16 mouse cellular contexts compared by ENCODE assay signal in the genomic region with DNA sequence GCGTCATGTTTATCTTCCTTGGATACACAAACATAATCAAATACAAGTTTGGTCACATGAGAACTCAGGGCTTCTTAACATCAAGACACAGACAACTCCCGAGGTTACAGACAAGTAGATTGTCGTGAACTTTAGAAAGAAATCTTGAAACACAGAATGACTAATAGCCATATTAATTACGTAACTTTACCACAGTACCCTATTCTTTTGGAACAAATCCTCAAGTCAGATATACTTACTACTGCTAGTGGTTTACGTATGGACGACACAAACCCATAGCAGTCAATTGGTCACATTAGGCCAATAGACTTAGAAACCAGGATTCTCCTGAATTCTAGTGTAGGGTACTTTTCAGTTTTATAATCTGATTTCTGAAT. TPM values are rescaled to one million over a fixed set of nuclear protein-coding genes. Genes with fewer than 3 reads are reported as not detected.
DNase-seq lines count a peak whose midpoint lies in the region; ATAC-seq and TF ChIP-seq lines count a peak whose summit lies in the region.
"Had no signal": no experiment of that assay in that cellular context is flagged by ENCODE, and none has a peak within 500 bp of the region (broad histone marks: within the 10 kb centered on the region; RNA-seq: fewer than 3 reads in every experiment).

No protein-coding gene starts in this region.

- H3K4me3 ChIP-seq in forebrain, embryonic 10.5 days = no peak overlapping the region
- H3K4me3 ChIP-seq in forebrain, postnatal 0 days (ENCODE audit: low read depth, low read length) = no peak overlapping the region
- no peak overlapping the region for H3K4me3 ChIP-seq in hindbrain, embryonic 12.5 days
- H3K4me3 ChIP-seq in hindbrain, postnatal 0 days (ENCODE audit: low read length) = no peak overlapping the region
- no peak overlapping the region for H3K4me3 ChIP-seq in midbrain, embryonic 15.5 days
- H3K4me3 ChIP-seq: liver, embryonic 12.5 days had no signal

- H3K27me3 ChIP-seq in forebrain, embryonic 10.5 days (ENCODE audit: poor library complexity, severe bottlenecking) = no peaks in the 10 kb centered on the region
- H3K27me3 ChIP-seq in forebrain, postnatal 0 days (ENCODE audit: insufficient read depth, low read length) = no peaks in the 10 kb centered on the region
- no peaks in the 10 kb centered on the region for H3K27me3 ChIP-seq in hindbrain, embryonic 12.5 days
- H3K27me3 ChIP-seq in hindbrain, postnatal 0 days (ENCODE audit: insufficient read depth, low read length) = no peaks in the 10 kb centered on the region
- no peaks in the 10 kb centered on the region for H3K27me3 ChIP-seq in midbrain, embryonic 15.5 days (replicated peaks)
- H3K27me3 ChIP-seq: liver, embryonic 12.5 days had no signal

- no peak for TF ChIP-seq CTCF in forebrain, postnatal 0 days (IDR thresholded peaks at IDR 0.05; ENCODE audit: low read depth)
- TF ChIP-seq CTCF in hindbrain, postnatal 0 days (IDR thresholded peaks at IDR 0.05; ENCODE audit: low read depth) = no peak

- ATAC-seq in forebrain, postnatal 0 days = no peak
- no peak for ATAC-seq in hindbrain, embryonic 12.5 days (ENCODE audit: low FRiP score)
- ATAC-seq in hindbrain, postnatal 0 days = no peak
- ATAC-seq in granulocyte monocyte progenitor cell, adult 5-6 weeks (replicated peaks; ENCODE audit: poor library complexity, severe bottlenecking) = peak; percentile 87
- no peak for ATAC-seq in midbrain, embryonic 15.5 days (replicated peaks)
- ATAC-seq: liver, embryonic 12.5 days had no signal

- no peak overlapping the region for H3K4me2 ChIP-seq in forebrain, postnatal 0 days (ENCODE audit: low read depth)
- no peak overlapping the region for H3K4me2 ChIP-seq in hindbrain, embryonic 12.5 days (replicated peaks)
- no peak overlapping the region for H3K4me2 ChIP-seq in hindbrain, postnatal 0 days (ENCODE audit: low read depth, low read length)
- H3K4me2 ChIP-seq in midbrain, embryonic 15.5 days = no peak overlapping the region

- DNase-seq in forebrain, embryonic 10.5 days (ENCODE audit: extremely low spot score, low spot score) = no peak
- DNase-seq in forebrain, postnatal 0 days = no peak
- DNase-seq in hindbrain, postnatal 0 days (ENCODE audit: low spot score) = no peak
- peak; percentile 62 for DNase-seq in 416B (ENCODE audit: low read depth)
- no peak for DNase-seq in right cerebral cortex, adult 2 months (ENCODE audit: low spot score in 2 of 2)
- DNase-seq: adrenal gland, adult 8-10 months; cerebellum, postnatal 36 days; kidney, postnatal 14 days; thymus, postnatal 25 days had no signal

- peaks cover 60% of the 10 kb centered on the region for H3K4me1 ChIP-seq in forebrain, embryonic 10.5 days
- 0 out of 2 replicates have a peak, but pooled peaks cover 6% of the 10 kb centered on the region for H3K4me1 ChIP-seq in forebrain, postnatal 0 days (ENCODE audit: insufficient read depth)
- peaks cover 20% of the 10 kb centered on the region; the same call in 1 of the 2 replicates for H3K4me1 ChIP-seq in hindbrain, embryonic 12.5 days
- H3K4me1 ChIP-seq in hindbrain, postnatal 0 days (ENCODE audit: insufficient read depth, low read length) = no peaks in the 10 kb centered on the region
- H3K4me1 ChIP-seq in midbrain, embryonic 15.5 days = 0 out of 2 replicates have a peak, but pooled peaks cover under 1% of the 10 kb centered on the region

- H3K27ac ChIP-seq in forebrain, embryonic 10.5 days = peak overlapping the region; percentile 60; the same call in 1 of the 2 replicates
- H3K27ac ChIP-seq in forebrain, postnatal 0 days (ENCODE audit: low read depth, low read length) = no peak overlapping the region
- H3K27ac ChIP-seq in hindbrain, embryonic 12.5 days = peak overlapping the region; percentile 73
- H3K27ac ChIP-seq in hindbrain, postnatal 0 days = no peak overlapping the region
- H3K27ac ChIP-seq in midbrain, embryonic 15.5 days = no peak overlapping the region
- H3K27ac ChIP-seq: liver, embryonic 12.5 days had no signal

- H3K9me3 ChIP-seq in forebrain, embryonic 10.5 days = no peaks in the 10 kb centered on the region
- no peaks in the 10 kb centered on the region for H3K9me3 ChIP-seq in forebrain, postnatal 0 days (ENCODE audit: low read length)
- H3K9me3 ChIP-seq in hindbrain, embryonic 12.5 days (replicated peaks) = no peaks in the 10 kb centered on the region
- H3K9me3 ChIP-seq in hindbrain, postnatal 0 days (ENCODE audit: low read length) = no peaks in the 10 kb centered on the region
- no peaks in the 10 kb centered on the region for H3K9me3 ChIP-seq in midbrain, embryonic 15.5 days
- H3K9me3 ChIP-seq: liver, embryonic 12.5 days had no signal

- H3K36me3 ChIP-seq in forebrain, embryonic 10.5 days (replicated peaks) = no peaks in the 10 kb centered on the region
- H3K36me3 ChIP-seq in forebrain, postnatal 0 days (ENCODE audit: insufficient read depth) = no peaks in the 10 kb centered on the region
- no peaks in the 10 kb centered on the region for H3K36me3 ChIP-seq in hindbrain, embryonic 12.5 days
- no peaks in the 10 kb centered on the region for H3K36me3 ChIP-seq in hindbrain, postnatal 0 days (ENCODE audit: insufficient read depth, low read length)
- no peaks in the 10 kb centered on the region for H3K36me3 ChIP-seq in midbrain, embryonic 15.5 days (replicated peaks)
- H3K36me3 ChIP-seq: liver, embryonic 12.5 days had no signal

- no peak overlapping the region for H3K9ac ChIP-seq in forebrain, postnatal 0 days
- H3K9ac ChIP-seq in hindbrain, embryonic 12.5 days = no peak overlapping the region
- no peak overlapping the region for H3K9ac ChIP-seq in hindbrain, postnatal 0 days (replicated peaks; ENCODE audit: low read length)
- H3K9ac ChIP-seq in midbrain, embryonic 15.5 days = no peak overlapping the region
- H3K9ac ChIP-seq: liver, embryonic 12.5 days had no signal

- WGBS in forebrain, embryonic 10.5 days = 85% methylated on average over 6 of the region's 6 CpGs
- 90% methylated on average over 6 of the region's 6 CpGs for WGBS in forebrain, postnatal 0 days
- WGBS in hindbrain, embryonic 12.5 days = 85% methylated on average over 6 of the region's 6 CpGs
- WGBS in hindbrain, postnatal 0 days = 90% methylated on average over 6 of the region's 6 CpGs
- WGBS in midbrain, embryonic 15.5 days = 87% methylated on average over 6 of the region's 6 CpGs

RNA-seq across cellular contexts. Expression of a gene that starts 39.2 kb away (rescaled TPM):
- polyA plus RNA-seq in forebrain, embryonic 10.5 days (2016; fragmentation: Nextera tagmentation; extraction: Ambion mirVana) = not detected in 2 replicates
- not detected in 2 replicates for total RNA-seq in forebrain, postnatal 0 days (2014; rRNA removed)
- 0.25 and 0.43 TPM in 2 replicates for polyA plus RNA-seq in forebrain, postnatal 0 days (2015; fragmentation: Nextera tagmentation; extraction: Ambion mirVana)
- not detected in 2 replicates for polyA plus RNA-seq in hindbrain, embryonic 12.5 days (2016; fragmentation: Nextera tagmentation; extraction: Ambion mirVana)
- total RNA-seq in hindbrain, postnatal 0 days (2014; rRNA removed) = not detected in 2 replicates
- 0.19 and 0.35 TPM in 2 replicates for polyA plus RNA-seq in hindbrain, postnatal 0 days (2015; fragmentation: Nextera tagmentation; extraction: Ambion mirVana)
- not detected in 2 replicates for total RNA-seq in granulocyte monocyte progenitor cell, adult 5-6 weeks (2014; fragmentation: Nextera tagmentation)
- total RNA-seq in granulocyte monocyte progenitor cell, adult 5-6 weeks (2017) = not detected in 2 replicates
- 0.22 TPM in 1 of 2 replicates, not detected in the other for polyA plus RNA-seq in midbrain, embryonic 15.5 days (2015; fragmentation: Nextera tagmentation; extraction: Ambion mirVana)
- total RNA-seq: adrenal gland, adult 8-10 months; layer of hippocampus, postnatal 25 days; neutrophil, adult 5-6 weeks had no signal
- polyA plus RNA-seq: hindbrain, embryonic 11.5 days; liver, embryonic 12.5 days had no signal

RNA-seq across cellular contexts. Expression of a gene that starts 49.6 kb away (rescaled TPM):
- 21.0 and 25.0 TPM in 2 replicates for polyA plus RNA-seq in forebrain, embryonic 10.5 days (2016; fragmentation: Nextera tagmentation; extraction: Ambion mirVana)
- 14.9 and 20.5 TPM in 2 replicates for total RNA-seq in forebrain, postnatal 0 days (2014; rRNA removed)
- polyA plus RNA-seq in forebrain, postnatal 0 days (2015; fragmentation: Nextera tagmentation; extraction: Ambion mirVana) = 19.8 and 23.9 TPM in 2 replicates
- polyA plus RNA-seq in hindbrain, embryonic 12.5 days (2016; fragmentation: Nextera tagmentation; extraction: Ambion mirVana) = 35.4 and 36.6 TPM in 2 replicates
- total RNA-seq in hindbrain, postnatal 0 days (2014; rRNA removed) = 8.4 and 12.6 TPM in 2 replicates
- 24.1 and 26.1 TPM in 2 replicates for polyA plus RNA-seq in hindbrain, postnatal 0 days (2015; fragmentation: Nextera tagmentation; extraction: Ambion mirVana)
- 17.2 and 17.9 TPM in 2 replicates for total RNA-seq in granulocyte monocyte progenitor cell, adult 5-6 weeks (2014; fragmentation: Nextera tagmentation)
- 19.0 and 23.6 TPM in 2 replicates for total RNA-seq in granulocyte monocyte progenitor cell, adult 5-6 weeks (2017)
- polyA plus RNA-seq in midbrain, embryonic 15.5 days (2015; fragmentation: Nextera tagmentation; extraction: Ambion mirVana) = 35.1 and 38.2 TPM in 2 replicates

Comparison
In these comparisons a context has a peak if more than half of its experiments do, and no peak if none do; other contexts are left out.
1. H3K27ac ChIP-seq: peak in forebrain, embryonic 10.5 days (single experiment) and hindbrain, embryonic 12.5 days (single experiment); none in forebrain, postnatal 0 days (single experiment), hindbrain, postnatal 0 days (single experiment) and midbrain, embryonic 15.5 days (single experiment).